Mouse (Mus musculus): ENCODE measurements at regions not wholly inside any gene's neighbourhood (a gene's known extent, or its start where the extent isn't known, plus 50 kb on each side); places are given as distances from the start of the nearest gene placed in this dataset.

DNA sequence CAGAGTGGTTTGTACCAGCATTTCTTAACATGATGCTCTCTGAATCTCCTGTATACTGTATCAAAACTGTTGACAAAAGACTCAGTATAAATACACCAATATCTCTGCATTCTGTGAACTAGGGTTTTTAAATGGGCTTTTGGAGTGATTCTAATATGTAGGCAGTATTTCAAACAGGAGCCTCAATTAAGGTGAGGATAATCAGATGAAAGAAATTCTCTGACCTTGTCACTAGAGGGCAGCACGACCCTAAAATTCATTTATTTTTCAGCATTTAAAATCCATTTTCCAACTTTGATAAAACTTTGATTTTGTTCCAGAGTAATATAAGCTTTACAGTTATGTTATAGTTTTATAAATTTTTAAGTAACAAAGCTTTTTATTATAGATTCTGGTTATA is 114.5 kb downstream of the Rfx6 start:
- DNase-seq = no peak

DNA sequence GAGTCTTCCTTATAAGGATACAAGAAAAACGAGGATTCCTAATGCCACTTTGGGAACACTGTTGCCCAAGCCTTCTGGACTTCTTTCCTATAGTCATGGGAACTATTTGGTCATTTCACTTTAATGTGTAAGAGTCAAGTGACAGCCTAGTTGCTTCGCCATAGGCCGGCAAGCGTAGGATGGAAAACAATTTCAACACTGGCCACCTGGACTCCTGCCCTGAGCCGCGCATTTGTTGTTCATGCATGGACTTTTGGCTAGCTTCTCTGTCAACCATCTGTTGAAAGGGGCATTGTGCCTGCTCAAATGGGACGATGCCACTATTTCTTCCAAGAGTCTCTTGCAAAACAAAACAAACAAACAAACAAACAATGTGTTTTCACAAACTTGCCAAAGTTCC is 116.3 kb downstream of the Rfx6 start:
- DNase-seq = no peak

DNA sequence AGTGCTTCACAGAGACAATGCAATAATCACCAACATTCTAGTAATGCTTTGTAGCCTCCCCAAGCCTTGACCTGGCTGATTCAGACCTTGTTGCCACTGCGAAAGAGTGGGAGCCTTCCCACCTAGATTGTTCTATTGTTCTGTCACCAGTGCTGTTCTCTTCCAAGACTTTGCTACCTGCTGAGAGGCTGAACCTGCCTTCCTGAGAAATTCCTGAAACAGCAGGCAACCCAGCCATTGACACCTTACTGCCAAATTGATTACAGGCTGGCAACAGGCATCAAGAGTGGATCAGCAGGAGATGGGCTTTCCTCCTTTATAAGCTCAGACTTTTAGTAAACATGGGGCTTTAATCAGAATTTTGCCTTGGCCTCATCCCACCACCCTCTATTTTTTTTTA is 139.1 kb downstream of the Rfx6 start:
- DNase-seq = no peak

DNA sequence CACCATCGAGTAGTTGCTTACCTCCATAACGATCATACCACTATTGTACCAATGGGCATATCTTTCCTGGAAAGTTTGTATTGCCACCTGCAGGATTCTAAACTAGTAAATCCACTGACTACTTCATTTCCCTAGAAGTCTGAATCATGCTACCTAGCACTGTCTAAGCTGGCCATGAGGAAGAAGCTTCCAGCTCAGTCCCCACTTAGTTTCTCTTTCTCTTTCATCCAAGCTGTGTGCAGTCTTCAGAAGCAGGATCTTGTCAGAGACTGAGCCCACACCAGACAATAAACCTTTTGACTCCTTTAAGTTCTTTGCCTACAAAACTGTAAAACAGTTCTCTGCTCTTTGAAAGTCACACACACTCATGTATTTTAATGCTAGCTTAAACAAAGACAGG is 146.3 kb downstream of the Rfx6 start:
- DNase-seq = no peak

DNA sequence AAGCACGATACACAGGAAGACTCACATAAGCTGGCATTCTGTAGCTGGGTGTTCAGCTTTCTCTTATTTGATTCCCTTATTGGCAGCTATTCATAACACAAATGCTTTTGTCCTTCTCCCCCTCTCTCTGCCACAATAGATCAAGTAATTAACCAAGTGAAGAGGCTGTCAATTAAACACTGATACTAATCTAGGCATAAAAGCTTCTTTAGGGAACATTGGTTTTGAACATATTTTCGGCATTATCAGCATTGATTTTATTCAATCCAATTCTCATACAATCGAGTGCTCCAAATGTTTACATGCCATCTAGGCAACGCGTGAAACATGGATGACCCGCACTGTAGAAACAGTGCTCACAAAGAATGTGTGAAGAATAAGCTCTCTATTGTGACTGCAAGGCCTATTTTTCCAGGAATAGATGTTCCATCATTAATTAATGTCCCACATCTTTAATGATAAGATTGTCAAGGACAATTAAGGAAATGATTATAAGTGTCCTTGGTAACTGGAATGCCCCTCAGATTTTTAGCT is 148.9 kb downstream of the Rfx6 start:
- no peak for DNase-seq

DNA sequence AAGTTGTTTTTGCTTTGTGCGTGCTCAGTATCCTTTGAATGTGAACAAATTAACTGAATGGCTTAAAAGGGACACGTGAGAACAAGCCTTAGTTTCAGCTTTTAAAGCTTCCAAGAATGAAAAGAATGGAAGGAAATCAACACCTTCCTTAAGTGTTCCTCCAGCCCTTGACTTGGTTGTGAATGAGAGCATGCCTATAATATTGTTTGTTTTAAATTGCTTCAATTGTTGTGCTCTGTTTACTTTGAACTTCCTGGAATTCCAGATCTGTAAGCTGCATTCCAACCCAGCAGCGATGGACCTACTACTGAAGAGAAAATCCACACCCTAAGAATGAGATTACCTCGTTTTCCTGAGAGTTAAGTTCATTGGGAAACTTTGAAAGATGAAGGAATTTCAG is 154.9 kb downstream of the Rfx6 start:
- DNase-seq = no peak

DNA sequence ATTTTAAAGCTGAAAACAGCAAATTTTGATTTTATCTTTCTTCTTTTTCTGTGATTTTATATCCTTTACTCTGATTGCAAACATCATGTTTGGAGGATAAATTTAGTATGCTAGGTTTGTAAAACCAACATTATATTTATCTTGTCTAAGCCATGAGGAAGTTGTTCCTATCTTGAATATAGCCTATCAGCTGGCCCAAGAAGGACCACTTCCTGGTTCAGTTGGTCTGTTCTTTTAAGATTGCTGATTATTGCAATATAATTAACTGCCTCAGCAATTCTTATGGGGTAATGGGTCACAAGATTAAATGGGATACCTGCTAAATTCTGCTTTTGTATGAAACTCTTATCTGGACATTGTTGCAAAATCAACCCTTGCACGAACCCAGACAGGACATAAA is 165.5 kb downstream of the Rfx6 start:
- no peak for DNase-seq

DNA sequence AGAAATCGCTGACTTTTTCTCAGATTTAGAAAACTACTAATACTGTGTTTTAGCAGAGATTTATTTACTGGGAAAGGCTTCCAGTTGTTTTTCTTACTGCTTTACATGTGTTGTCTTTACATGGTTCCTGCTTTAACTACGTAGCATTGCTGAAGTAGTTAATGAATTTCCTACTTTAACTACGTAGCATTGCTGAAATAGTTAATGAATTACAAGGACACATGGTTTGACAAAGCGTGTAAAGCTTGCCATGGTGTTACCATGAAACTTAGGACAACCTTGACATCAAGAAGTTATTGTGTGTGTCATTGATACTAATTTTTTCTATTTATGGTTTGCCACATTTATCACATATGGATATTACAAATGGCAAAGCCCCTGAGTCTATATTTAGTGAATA is 168.7 kb downstream of the Rfx6 start:
- no peak for DNase-seq

DNA sequence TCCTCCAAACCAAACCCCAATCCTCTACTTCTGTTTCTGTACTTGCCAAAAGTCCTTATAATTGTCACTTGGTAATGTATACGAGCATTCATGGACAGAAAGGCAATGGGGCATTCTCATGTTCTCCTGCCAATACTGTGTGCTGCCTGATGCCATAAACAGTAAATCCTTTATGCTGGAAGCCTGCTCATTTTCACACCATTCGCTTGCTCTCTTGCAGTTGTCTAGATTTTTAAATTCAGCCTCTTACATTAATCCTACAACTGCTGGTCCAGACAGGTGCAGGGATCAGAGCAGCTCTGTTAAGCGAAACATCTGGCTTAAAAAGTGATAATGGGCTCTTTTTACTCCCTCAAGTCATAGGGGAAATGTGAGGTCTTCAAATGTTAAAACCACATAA is 152.9 kb upstream of the Vgll2 start:
- no peak for DNase-seq

DNA sequence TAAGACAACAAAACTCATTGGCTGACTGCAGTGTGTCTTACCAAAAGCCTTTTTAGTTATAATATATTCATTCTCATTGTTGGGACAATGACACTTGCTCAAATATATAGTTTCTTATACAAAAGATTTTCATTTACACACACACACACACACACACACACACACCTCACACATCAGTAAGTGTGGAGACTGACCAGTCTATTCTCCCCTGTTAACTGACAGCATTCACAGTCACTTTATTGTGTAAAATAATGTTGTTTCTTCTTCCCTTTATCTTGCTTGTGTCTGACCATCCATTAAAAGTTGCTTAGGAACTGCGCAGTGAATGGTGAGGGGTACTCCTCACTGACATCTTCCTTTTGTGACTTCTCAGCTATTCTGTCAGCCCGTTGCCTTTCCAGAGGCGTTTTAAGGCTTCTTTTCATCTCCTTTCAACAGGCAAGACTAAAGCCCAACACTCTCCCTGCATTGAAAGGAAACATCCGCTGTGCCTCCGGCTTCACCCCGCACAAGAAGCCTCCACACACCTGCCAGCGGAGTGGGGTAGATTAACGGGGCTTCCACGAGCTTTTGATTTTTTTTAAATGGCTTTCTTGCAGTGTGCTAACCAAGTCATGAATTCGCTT is 111.1 kb upstream of the Vgll2 start:
- no peak for DNase-seq

DNA sequence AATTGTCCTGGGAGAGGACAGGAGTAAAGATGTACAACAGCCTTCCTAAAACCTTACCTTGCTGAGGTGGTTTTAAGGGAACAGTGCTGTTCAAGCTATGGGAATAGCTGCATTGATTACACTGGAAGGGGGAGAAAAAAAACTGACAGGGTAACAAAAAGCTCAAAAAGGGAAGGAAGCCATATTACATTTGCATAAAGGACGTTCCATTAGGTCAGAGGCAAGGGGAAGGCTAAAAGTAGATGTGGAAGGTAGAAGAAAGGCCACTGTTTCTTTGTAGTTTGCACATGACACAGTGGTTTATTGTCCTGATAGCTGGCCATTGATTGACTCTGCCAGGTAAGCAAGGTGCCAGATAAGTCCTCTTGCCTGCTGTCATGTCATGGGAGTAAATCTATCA is 110.2 kb upstream of the Vgll2 start:
- no peak for DNase-seq

DNA sequence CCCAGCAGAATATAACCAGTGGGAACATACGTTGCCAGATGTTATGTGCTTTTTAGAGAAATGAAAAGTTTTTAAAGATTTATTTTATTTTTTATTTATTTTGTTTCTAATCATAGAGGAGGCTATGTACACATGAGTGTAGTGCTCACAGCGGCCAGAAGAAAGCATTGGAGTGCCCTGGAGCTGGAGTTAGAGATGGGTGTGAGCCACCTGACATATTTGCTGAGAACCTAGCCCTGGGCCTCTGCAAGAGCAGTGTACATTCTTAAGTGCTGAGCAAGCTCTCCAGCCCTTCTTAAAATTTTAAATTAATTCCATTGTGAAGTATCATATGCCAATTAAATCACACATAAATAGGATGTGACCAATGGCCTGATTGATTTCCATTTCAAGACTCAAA is 95.7 kb upstream of the Vgll2 start:
- DNase-seq = no peak

DNA sequence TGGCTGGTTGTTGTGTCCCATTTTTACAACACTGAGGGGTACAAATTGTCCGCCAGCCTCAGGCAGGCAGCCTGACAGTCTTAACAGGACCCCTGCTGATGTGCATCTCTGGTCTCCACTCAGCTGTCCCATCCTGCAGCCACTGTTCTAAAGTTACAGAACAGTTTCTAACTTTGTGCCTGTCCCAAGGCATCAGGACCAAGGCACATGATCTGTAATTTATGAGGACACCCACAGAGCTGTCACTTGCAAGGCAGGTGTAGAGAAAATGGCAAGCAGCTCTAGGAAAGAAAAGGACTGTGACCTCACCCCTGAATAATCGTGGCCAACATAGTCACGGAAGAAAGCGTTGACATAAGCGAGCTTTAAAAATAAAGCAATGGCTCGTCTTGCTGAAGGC is 93.0 kb upstream of the Vgll2 start:
- no peak for DNase-seq

DNA sequence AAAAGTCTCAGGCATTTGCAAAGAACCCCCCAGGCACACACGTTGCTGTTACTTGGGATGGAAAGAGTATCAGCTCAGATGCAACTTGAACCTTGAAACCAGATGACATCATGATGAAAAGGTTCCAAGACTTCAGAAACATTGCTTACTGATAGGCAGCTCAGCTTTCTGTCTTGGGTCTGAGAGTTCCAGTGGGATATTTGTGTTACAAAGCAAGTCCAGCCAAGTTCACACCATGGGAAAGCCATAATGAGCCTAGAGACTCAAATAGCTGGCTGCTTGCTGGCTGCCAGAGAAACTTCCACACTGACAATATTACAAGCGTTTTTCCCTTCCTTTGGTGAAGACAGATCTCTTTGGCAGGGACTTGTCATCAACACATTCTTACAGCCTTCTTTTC is 92.0 kb upstream of the Vgll2 start:
- DNase-seq = no peak

DNA sequence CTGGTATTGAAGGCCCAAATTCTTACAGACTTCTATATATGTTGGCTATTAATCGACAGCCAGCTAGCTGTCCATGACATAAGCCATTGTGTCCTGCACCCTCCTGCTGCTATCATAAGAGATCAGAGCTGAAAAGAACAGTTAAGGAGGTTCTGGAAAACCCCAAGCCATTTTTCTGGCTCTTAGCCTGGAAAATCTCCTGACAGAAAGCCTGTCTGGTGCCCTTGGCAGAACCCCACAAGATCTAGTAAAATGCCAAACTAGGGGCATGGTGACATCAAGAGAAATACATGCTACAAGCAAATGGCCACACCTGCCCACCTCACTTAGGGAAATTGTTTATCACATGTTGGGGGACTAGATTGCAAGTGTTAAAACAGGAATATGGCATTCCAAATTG is 91.6 kb upstream of the Vgll2 start:
- peak; percentile 14 for DNase-seq

DNA sequence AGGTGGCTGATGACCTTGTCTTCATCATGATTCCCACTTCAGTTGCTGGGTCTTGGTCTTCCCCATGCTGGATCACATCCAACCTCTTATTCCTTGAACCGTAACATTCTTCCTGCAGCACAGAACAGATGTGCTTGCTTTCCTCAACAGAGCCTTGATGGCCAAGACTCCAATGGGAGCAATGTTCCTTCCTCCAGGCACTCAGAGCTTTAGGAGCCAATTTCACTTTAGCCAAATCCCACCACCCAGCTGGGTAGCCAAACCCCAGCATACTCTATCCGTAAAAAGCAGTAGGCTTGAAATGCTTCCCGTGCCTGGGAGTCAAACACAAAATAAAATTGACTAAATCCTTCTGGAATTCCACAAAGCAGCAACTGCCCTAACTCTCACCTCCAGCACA is 86.8 kb upstream of the Vgll2 start:
- no peak for DNase-seq

DNA sequence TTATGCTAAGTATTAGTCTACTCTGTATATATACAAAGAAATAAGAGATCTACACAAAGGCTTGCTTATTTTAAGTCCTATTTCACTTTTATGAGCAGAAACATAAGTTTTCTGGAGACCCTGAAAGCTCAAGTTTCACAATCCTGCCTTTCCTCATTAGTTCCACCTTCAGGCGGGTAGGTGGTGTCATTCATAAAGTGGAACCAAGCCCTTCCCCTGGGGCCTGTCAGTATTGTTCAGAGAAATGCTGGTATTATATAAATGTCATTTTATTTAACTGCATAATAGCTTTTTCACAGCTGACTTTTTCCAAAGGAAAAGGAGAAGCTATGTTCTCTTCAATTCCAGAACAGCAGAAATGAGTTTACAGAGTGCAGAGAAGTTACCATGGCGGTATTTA is 81.1 kb upstream of the Vgll2 start:
- DNase-seq = no peak

DNA sequence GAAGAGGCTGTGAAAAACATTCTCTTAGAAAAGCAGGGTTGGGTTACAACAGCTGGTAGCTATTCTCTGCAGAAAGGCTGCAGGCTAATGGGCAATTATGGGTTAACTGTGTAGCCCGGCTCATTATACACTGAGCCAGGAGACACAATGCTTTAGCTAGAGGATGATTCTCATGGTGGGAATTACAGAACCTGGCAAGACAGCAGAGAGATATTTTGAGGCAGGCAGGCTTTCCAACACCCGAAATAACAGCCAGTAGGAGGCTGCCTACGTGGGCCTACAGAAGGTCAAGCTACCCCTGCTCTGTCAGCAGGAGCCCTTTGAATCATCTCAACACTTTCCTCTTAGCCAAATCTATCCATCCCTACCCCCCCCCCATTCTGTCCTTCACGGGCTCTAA is 76.6 kb upstream of the Vgll2 start:
- DNase-seq = no peak

DNA sequence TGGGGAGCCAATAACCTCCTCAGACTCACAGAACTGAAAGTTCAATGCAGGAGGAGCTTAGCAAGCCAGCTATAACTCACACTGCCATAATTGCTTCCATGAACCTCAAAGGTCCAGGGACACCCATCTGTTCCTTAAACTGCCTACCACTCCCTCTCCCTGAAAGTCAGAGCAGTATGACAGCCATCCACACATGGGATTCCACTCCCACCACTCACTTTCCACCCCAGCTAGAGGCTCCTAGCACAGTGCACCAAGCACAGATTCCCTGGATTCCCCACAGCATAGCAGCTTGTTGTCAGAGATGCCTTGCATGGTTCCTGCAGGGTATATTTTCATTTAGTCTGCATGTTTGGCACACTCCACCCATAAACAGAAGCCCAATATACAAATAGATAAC is 76.1 kb upstream of the Vgll2 start:
- no peak for DNase-seq

DNA sequence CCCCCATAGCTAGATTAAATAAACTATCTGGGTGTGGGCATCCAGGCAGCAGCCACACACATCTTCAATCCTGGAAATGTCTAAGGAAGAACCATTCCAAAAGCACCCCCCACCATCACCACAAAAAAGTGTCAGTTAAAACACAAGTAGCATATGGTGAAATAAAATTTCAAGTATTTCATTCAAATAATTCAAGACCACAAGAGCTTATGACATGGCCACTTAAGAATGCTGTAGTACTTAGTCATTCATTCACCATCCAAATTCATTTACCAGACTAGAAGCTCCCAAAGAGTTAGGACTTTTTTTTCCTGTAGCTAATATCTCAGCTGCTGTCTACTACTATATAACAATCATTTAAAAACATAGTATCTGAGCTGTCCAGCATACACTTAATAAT is 75.4 kb upstream of the Vgll2 start:
- no peak for DNase-seq

DNA sequence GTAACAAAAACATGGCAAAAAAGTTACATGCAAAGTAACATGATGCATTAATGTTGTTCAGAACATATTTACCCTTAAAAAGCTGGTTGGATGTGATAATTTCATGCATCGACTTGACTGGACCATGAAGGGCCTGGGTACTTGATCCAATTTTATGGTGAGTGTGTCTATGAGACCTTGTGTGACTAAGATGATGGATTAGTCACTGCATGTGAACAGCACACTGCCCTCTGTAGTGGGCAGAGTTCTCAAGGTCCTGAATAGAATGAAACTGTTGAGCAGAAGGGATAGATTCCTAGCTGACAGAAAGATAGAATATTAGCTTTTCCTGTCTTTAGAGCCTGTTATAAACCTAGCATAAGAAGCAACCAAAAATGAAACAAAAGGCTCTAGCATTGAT is 72.3 kb upstream of the Vgll2 start:
- peak; percentile 44 for DNase-seq

DNA sequence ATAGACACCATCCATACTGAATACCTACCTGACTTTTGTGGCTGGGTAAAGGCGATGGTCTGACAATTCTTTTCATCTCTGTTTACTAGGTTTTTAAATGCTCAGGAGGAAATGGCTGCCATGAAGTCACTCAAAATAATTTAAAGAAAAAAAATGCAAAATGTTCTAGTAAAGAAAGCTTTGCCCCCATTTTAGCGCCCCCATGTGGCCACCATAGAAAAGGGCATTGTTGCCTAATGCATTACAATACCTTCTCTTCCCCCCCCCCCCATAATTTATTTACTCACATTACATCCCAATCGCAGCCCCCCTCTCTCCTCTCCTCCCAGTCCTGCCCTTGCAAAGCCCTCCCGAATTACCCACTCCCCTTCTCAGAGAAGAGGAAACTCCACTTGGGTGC is 70.3 kb upstream of the Vgll2 start:
- no peak for DNase-seq

DNA sequence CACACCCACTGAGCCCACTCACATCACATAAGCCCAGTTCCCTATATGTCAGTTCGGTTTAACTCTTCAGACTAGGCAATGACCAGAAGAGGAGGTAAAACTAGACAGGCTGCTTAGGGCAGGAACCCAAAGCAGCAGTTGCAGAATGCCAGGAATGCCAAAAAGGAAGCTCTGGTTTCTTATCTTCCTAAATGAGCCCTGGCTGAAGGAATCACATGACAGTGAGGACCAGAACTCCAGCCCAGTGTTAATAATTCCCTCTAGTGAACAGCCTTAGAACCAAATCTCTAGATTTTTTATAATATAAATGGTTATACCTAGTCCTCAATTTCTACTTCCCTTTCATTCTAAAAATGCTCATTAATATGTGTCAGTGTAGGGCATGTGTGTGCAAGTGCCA is 65.8 kb upstream of the Vgll2 start:
- DNase-seq = no peak

DNA sequence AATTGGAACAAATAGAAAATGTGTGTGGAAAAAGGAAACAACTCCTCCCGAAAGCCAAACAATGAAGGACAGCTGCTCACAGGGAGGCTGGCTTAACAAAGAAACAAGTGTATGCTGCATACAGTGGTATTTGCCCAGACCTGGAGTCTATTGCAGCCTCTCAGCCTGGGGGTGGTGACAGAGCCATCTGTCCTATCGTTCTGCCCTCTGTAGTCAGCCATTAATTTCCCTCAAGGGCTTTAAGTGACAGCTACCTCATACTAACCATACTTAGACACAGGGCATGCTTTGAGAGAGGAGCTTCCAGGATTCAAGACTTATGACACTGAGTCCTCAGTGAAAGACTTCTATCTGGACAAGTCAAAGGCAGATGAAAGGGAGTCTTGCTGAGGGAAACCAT is 60.8 kb upstream of the Vgll2 start:
- DNase-seq = peak; percentile 4

DNA sequence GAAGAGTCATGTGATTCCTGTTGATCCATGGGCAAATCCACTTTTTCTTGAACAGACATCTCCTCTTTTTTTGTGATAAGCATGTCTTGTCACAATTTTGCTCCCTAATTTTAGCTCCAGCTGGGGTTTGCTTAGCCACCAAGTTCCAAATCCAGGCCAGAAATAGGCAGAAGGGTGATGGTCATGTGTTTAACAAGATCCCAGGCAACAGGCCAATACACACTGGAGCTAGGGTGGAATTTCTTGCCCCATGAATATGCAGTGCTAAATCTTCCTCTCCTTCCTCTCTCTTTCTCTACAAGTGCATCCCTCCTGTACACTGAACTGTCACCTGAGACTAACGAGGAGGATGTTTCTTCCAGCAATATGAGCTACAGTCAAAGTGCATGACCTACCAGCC is 58.6 kb upstream of the Vgll2 start:
- no peak for DNase-seq

All from adrenal gland, adult 2 months (tissue).